Mouse (Mus musculus) frontal cortex, adult (tissue): ENCODE results near the gene Tff2.

Source experiments
- ATAC-seq: cut with Nextera tagmentation; 2 replicates; pipeline ENCODE4 v1.9.2; 2017; ENCODE audit warnings: mild to moderate bottlenecking, moderate library complexity, mixed read lengths; ENCODE audit not compliant: low TSS enrichment

The Tff2 gene

DNA sequence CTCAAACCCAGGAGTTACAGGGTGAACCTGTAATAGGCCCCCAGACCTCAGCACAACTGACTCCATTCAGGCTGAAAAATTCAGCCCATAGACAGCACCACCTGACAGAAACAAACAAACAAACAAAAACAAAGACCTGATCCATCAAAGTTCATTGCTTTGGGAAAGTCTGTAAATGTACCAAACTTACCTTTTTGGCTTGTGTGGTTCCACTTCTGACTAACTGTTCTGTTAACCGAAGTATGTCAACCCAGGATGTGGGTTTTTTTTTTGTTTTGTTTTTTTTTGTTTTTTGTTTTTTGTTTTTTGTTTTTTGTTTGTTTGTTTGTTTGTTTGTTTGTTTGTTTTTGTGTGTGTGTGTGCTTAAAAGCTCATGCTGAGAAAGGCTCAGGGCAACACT, 7.3 kb downstream of the Tff2 start:
- no peak for ATAC-seq

GRCm38 (mm10) chr17:31136291-31136690, 7.8 kb downstream of the Tff2 start:
- ATAC-seq, result no peak

GRCm38 (mm10) chr17:31134913-31135312, 9.2 kb downstream of the Tff2 start:
- no peak for ATAC-seq

DNA sequence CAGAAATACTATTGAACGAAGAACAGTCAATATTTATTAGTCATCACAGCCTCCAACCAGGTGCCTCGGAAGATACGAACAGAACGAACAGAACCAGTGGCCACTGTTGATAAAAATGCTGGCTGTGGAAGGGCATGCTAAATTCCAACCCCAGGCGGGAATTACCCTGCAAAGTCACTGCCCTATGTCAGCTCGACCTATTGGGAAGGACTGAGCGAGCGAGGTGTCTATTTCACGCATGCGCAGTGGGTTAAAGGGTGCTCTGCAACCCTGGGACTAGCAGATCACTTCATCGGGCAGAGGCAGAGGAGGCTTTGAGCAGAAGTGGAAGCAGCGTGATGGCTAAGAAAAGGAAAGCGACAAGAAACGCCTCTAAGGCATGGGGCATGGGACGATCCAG, 10.3 kb downstream of the Tff2 start:
- no peak for ATAC-seq

DNA sequence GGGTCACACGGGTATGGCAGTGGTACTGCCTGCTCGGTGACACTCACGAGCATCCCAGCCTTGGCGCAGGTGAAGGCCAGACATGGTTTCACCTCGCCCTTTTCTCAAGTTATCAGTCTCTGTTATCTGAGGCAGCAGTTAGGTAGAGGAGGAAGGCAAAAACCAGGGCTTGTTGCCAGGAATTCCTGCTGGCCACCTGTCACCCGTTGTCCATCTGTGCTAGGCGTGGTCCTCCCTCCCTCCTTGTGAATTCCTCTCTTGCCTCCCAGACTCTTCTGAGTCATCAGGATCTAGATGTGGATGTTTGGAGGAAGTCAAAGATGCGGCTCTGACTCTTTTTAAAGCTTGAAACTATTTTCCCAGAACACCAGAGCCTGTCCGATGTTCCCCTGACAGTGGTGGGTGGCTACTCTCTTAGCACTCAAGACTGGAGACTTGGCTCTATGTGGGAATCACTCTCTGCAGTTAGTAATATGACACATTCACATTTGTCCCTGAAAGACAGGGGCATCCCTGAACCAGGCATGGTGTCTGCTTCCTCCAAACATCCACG, 12.7 kb downstream of the Tff2 start:
- peak; percentile 89 for ATAC-seq

GRCm38 (mm10) chr17:31129452-31129851, 14.6 kb downstream of the Tff2 start, which contains the start of gene Tff3:
Tff3 (minus strand) TSS chr17:31129646.
- no peak for ATAC-seq

- ATAC-seq, result no peak
Measured at GRCm38 (mm10) chr17:31128708-31129318, 15.3 kb downstream of the Tff2 start.

DNA sequence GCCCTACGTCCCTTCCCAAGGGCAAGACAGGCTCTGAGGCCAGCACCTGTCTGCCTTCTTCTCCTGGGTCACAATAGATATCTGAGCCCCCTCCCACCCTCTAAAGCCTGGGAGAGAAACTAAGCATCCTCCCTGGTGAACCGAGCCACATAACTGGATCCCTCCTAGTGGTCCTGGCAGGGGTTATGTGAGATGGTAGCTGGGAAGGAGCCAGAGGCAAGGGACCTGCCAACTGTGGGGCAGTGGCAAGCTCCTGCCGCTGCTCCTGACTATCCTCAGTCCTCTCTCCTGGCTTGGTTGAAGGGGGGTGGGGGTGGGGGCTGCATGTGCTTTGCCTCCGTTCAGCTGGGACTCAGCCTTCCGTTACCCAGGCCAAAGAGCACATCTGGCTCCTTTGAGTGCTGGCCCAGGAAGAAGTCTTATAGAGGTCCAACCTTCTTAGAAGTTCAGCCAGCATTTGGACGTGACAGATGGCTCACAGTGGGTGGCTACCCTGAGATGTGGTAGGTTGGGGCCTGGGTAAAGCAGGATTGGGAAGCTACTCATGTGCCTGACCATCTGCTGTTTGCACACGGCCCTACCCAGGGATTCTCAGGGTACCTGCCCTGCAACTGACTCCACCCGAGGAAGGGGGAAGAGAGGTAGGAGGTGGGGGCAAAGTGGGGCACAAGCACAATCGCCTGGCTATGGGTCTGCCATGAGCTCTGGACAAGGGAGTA, 18.4 kb downstream of the Tff2 start:
- peak; percentile 55; the same call in 1 of the 2 replicates for ATAC-seq

DNA sequence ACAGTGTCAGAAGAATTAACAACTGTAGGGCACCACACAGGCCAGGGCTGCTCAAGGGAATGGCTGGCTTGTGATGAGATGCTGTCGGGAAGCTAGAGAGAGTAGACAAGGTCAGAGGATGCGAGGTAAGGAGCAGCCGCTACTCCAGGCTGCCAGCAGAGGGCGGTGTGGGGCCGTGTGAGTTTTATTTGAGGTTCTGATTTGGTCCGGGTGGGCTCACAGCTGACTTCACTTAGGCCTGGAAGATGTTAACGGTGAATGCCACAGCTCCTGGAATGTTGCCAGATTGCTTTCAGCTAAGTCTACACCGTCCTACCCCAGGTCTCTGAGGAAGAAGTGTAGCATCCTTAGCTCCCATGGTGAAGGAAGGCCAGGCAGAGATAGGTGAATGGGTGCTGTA, 22.1 kb downstream of the Tff2 start:
- 0 out of 2 replicates have a peak, but pooled peaks have one; percentile 31 for ATAC-seq

DNA sequence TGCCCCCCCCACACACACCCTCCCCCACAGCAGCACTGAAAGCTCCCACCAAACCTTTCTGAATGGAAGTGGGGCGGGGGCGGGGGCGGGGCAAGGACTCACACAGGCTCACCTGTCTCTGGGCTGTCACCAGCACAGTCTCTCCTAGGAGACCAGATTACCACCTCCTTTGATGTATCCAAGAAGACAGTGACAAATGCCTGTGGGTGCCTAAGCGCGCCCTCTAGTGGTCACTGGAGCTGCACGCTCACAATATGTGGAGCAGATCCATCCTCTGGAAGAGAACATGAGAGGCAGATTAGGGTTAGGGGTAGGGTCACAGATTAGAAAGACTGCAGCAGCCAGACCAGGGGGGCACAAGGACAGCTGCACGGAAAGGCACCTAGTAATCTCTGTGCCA, 24.7 kb downstream of the Tff2 start:
- peak; percentile 85 for ATAC-seq

GRCm38 (mm10) chr17:31117946-31118345, 26.1 kb downstream of the Tff2 start:
- no peak for ATAC-seq

- ATAC-seq, result no peak
Measured at GRCm38 (mm10) chr17:31116063-31116462, 28.0 kb downstream of the Tff2 start.

- ATAC-seq, result peak; percentile 39; the same call in 1 of the 2 replicates
Measured at GRCm38 (mm10) chr17:31113191-31113856, 30.8 kb downstream of the Tff2 start.

DNA sequence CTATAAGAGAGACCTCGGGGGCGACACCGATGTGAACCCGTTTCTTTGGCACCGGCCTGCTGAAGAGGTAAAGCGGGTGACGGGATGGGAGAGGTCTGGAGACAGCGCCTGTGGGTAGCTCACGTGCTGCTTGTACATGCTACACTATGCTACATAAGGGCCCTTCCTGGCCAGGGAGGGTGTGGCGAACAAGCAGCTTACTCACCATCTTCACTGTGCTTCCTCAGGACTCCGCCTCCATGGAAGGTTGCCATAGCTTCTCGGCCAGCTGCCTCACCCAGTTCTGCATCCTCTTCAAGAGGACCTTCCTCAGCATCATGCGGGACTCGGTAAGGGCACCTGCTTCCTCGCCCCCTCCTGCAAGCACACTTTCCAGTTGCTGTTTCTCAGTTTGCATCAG, 35.7 kb downstream of the Tff2 start:
- no peak for ATAC-seq

- ATAC-seq, result no peak
Measured at GRCm38 (mm10) chr17:31103823-31104222, 40.3 kb downstream of the Tff2 start.

DNA sequence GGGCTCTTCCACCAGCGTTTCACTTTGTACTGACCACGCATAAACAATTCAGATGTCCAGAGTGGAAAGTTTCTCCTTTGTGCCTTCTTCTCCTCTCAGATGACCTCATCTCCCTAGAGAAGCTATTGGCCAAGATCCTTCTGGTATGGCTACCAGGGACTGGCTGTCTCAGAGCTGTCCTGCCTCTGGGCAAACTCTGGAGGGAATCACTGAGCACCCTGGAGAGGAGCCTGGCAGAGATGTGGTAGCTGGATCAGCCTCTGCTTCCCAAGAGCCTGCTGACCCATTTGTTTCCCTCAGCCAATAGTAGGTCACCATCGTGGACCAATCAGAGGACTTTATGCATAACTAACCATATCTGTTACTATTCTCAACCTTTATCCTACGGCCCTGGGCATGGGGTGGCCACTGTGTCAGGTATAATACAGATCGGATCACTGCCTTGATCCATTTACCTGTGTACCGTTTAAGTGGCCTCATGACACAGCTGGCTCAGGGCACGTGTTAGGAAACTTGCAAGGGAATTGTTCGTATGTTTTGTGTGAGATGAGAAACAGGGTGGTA, 41.0 kb downstream of the Tff2 start:
- no peak for ATAC-seq

- ATAC-seq, result peak; percentile 21; the same call in 1 of the 2 replicates
Measured at GRCm38 (mm10) chr17:31098788-31099187, 45.3 kb downstream of the Tff2 start.

- no peak for ATAC-seq
Measured at GRCm38 (mm10) chr17:31096893-31097292, 47.2 kb downstream of the Tff2 start.

- ATAC-seq, result no peak
Measured at GRCm38 (mm10) chr17:31095570-31095969, 48.5 kb downstream of the Tff2 start.

GRCm38 (mm10) chr17:31094781-31095180, 49.3 kb downstream of the Tff2 start:
- no peak for ATAC-seq
